In the genomic region with DNA sequence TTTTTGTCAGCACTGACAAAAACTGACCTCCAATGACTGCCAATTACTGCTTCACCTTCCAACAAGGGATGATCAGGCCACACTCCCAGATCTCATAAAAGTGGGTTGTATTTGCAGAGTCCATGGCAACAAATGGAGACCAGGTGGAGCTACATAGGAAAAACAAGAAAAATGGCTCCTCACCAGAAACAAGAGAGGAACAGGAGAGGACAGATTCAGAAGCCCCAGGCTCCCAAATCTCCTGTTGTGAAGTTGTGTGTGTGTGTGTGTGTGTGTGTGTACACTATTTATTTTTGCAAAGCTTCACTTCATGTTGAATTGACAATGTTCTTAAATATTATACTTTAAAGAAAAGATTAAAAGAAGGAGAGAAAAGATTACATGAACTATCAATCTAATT, we compare ENCODE assay signal across 20 mouse cellular contexts.
A peak's percentile ranks its signal among the peaks of the same experiment; 100 is the strongest.
DNase-seq lines count a peak whose midpoint lies in the region; ATAC-seq lines count a peak whose summit lies in the region.
"Had no signal": no experiment of that assay in that cellular context is flagged by ENCODE, and none has a peak within 500 bp of the region (broad histone marks: within the 10 kb centered on the region; RNA-seq: fewer than 3 reads in every experiment).

No protein-coding gene starts in this region.

- H3K27ac ChIP-seq in limb, embryonic 11.5 days (replicated peaks; ENCODE audit: low read depth, low read length) = no peak overlapping the region
- no peak overlapping the region for H3K27ac ChIP-seq in limb, embryonic 10.5 days
- H3K27ac ChIP-seq: embryonic facial prominence, embryonic 13.5 days; embryonic facial prominence, embryonic 15.5 days; forebrain, embryonic 10.5 days; forebrain, embryonic 12.5 days had no signal

- DNase-seq in cerebellum, postnatal 14 days = peak; percentile 55 to 58
- no peak for DNase-seq in cerebellum, adult 11 months
- peak; percentile 29 for DNase-seq in limb, embryonic 11.5 days (ENCODE audit: low spot score)
- DNase-seq in limb, embryonic 10.5 days (ENCODE audit: low spot score) = no peak
- no peak for DNase-seq in kidney, adult 11 months
- DNase-seq: adrenal gland, adult 2 months; adrenal gland, postnatal 10 days; adrenal gland, postnatal 25 days; cerebellum, adult 11-12 months; cerebellum, adult 2 months; cerebellum, adult 9-11 months; cerebellum, postnatal 36 days; embryo, embryonic 11 days had no signal

- no peaks in the 10 kb centered on the region for H3K36me3 ChIP-seq in limb, embryonic 11.5 days (ENCODE audit: control insufficient read depth, insufficient read depth, low read length)
- H3K36me3 ChIP-seq in limb, embryonic 10.5 days = no peaks in the 10 kb centered on the region
- H3K36me3 ChIP-seq: embryonic facial prominence, embryonic 13.5 days; embryonic facial prominence, embryonic 15.5 days; forebrain, embryonic 10.5 days; forebrain, embryonic 12.5 days had no signal

- no peak overlapping the region for H3K4me2 ChIP-seq in limb, embryonic 11.5 days (ENCODE audit: low read depth, severe bottlenecking)
- H3K4me2 ChIP-seq: embryonic facial prominence, embryonic 13.5 days; embryonic facial prominence, embryonic 15.5 days; forebrain, embryonic 12.5 days had no signal

- ATAC-seq in limb, embryonic 11.5 days (ENCODE audit: insufficient number of reproducible peaks, low FRiP score, low TSS enrichment, low read depth) = no peak
- ATAC-seq: forebrain, embryonic 14.5 days; forebrain, embryonic 16.5 days had no signal

- no peaks in the 10 kb centered on the region for H3K4me1 ChIP-seq in limb, embryonic 11.5 days (ENCODE audit: control insufficient read depth, insufficient read depth, low read length)
- H3K4me1 ChIP-seq in limb, embryonic 10.5 days = no peaks in the 10 kb centered on the region
- H3K4me1 ChIP-seq: embryonic facial prominence, embryonic 15.5 days; forebrain, embryonic 10.5 days; forebrain, embryonic 12.5 days had no signal

- H3K9me3 ChIP-seq in limb, embryonic 11.5 days (ENCODE audit: control insufficient read depth, low read length) = no peaks in the 10 kb centered on the region
- H3K9me3 ChIP-seq in limb, embryonic 10.5 days (replicated peaks) = no peaks in the 10 kb centered on the region
- H3K9me3 ChIP-seq: embryonic facial prominence, embryonic 13.5 days; embryonic facial prominence, embryonic 15.5 days; forebrain, embryonic 10.5 days; forebrain, embryonic 12.5 days had no signal

- H3K9ac ChIP-seq in limb, embryonic 11.5 days (ENCODE audit: low read length) = no peak overlapping the region
- H3K9ac ChIP-seq: embryonic facial prominence, embryonic 13.5 days; embryonic facial prominence, embryonic 15.5 days; forebrain, embryonic 12.5 days had no signal

- no peaks in the 10 kb centered on the region for H3K27me3 ChIP-seq in limb, embryonic 11.5 days (ENCODE audit: control insufficient read depth, insufficient read depth, low read length)
- no peaks in the 10 kb centered on the region for H3K27me3 ChIP-seq in limb, embryonic 10.5 days (ENCODE audit: low read depth, poor library complexity, severe bottlenecking)
- H3K27me3 ChIP-seq: embryonic facial prominence, embryonic 13.5 days; embryonic facial prominence, embryonic 15.5 days; forebrain, embryonic 12.5 days had no signal

- no peak overlapping the region for H3K4me3 ChIP-seq in limb, embryonic 11.5 days (ENCODE audit: low read depth, low read length)
- H3K4me3 ChIP-seq in limb, embryonic 10.5 days = no peak overlapping the region
- H3K4me3 ChIP-seq: embryonic facial prominence, embryonic 13.5 days; embryonic facial prominence, embryonic 15.5 days; erythroblast, embryonic 14.5 days; forebrain, embryonic 10.5 days; forebrain, embryonic 12.5 days had no signal

Comparison
In these comparisons a context has a peak if more than half of its experiments do, and no peak if none do; other contexts are left out.
1. DNase-seq: peak in cerebellum, postnatal 14 days (2 of 2) and limb, embryonic 11.5 days (single experiment); none in cerebellum, adult 11 months (single experiment), limb, embryonic 10.5 days (single experiment) and kidney, adult 11 months (single experiment).